Mouse (Mus musculus): ENCODE data around the gene Thtpa. TPM values are rescaled to one million over a fixed set of nuclear protein-coding genes. Genes with fewer than 3 reads are reported as not detected.

Gene Thtpa
- polyA plus RNA-seq, 1 experiment from 2014 or later: 20.8 TPM

GRCm38 (mm10) chr14:55139313-55139712 is 44.7 kb downstream of the Thtpa start:
- no peak overlapping the region for H3K9ac ChIP-seq (ENCODE audit: low read depth, low read length)
- no peaks in the 10 kb centered on the region for H3K4me1 ChIP-seq (replicated peaks; ENCODE audit: insufficient read depth, low read length)
- H3K9me3 ChIP-seq (replicated peaks; ENCODE audit: low read length): no peaks in the 10 kb centered on the region
- no peak overlapping the region for H3K4me3 ChIP-seq (replicated peaks; ENCODE audit: low read depth, low read length)
- DNase-seq (ENCODE audit: low spot score) (peak; percentile 35), ATAC-seq (replicated peaks; ENCODE audit: low FRiP score, low read depth) (0 out of 2 replicates have a peak, but pooled peaks have one; percentile 63)
- no peaks in the 10 kb centered on the region for H3K27me3 ChIP-seq (ENCODE audit: insufficient read depth, low read length)
- TF ChIP-seq CTCF (IDR thresholded peaks at IDR 0.05; ENCODE audit: low read depth): no peak
- H3K27ac ChIP-seq: 0 out of 2 replicates have a peak overlapping the region, but pooled peaks have one; percentile 5
- 29% methylated on average over 7 of the region's 7 CpGs for WGBS
- H3K4me2 ChIP-seq (ENCODE audit: low read length): no peak overlapping the region
- H3K36me3 ChIP-seq (ENCODE audit: insufficient read depth, low read length): no peaks in the 10 kb centered on the region

- ATAC-seq (replicated peaks; ENCODE audit: low FRiP score, low read depth) (no peak), DNase-seq (ENCODE audit: low spot score) (no peak)
- H3K4me1 ChIP-seq (replicated peaks; ENCODE audit: insufficient read depth, low read length): no peaks in the 10 kb centered on the region
- no peak overlapping the region for H3K9ac ChIP-seq (ENCODE audit: low read depth, low read length)
- no peak overlapping the region for H3K4me2 ChIP-seq (ENCODE audit: low read length)
- H3K9me3 ChIP-seq (replicated peaks; ENCODE audit: low read length): no peaks in the 10 kb centered on the region
- TF ChIP-seq CTCF (IDR thresholded peaks at IDR 0.05; ENCODE audit: low read depth): no peak
- H3K27ac ChIP-seq: no peak overlapping the region
- H3K4me3 ChIP-seq (replicated peaks; ENCODE audit: low read depth, low read length): no peak overlapping the region
- 85% methylated on average over 1 of the region's 1 CpGs for WGBS
- H3K36me3 ChIP-seq (ENCODE audit: insufficient read depth, low read length): no peaks in the 10 kb centered on the region
- no peaks in the 10 kb centered on the region for H3K27me3 ChIP-seq (ENCODE audit: insufficient read depth, low read length)
These were observed 51.7 kb downstream of the Thtpa start for GRCm38 (mm10) chr14:55146324-55146723.

GRCm38 (mm10) chr14:55146829-55147401 is 52.3 kb downstream of the Thtpa start:
- no peak overlapping the region for H3K4me2 ChIP-seq (ENCODE audit: low read length)
- no peaks in the 10 kb centered on the region for H3K27me3 ChIP-seq (ENCODE audit: insufficient read depth, low read length)
- WGBS: 84% methylated on average over 12 of the region's 12 CpGs
- no peaks in the 10 kb centered on the region for H3K4me1 ChIP-seq (replicated peaks; ENCODE audit: insufficient read depth, low read length)
- DNase-seq (ENCODE audit: low spot score) (no peak), ATAC-seq (replicated peaks; ENCODE audit: low FRiP score, low read depth) (no peak)
- no peak overlapping the region for H3K27ac ChIP-seq
- TF ChIP-seq CTCF (IDR thresholded peaks at IDR 0.05; ENCODE audit: low read depth): no peak
- no peaks in the 10 kb centered on the region for H3K36me3 ChIP-seq (ENCODE audit: insufficient read depth, low read length)
- no peaks in the 10 kb centered on the region for H3K9me3 ChIP-seq (replicated peaks; ENCODE audit: low read length)
- H3K9ac ChIP-seq (ENCODE audit: low read depth, low read length): no peak overlapping the region
- no peak overlapping the region for H3K4me3 ChIP-seq (replicated peaks; ENCODE audit: low read depth, low read length)

DNA sequence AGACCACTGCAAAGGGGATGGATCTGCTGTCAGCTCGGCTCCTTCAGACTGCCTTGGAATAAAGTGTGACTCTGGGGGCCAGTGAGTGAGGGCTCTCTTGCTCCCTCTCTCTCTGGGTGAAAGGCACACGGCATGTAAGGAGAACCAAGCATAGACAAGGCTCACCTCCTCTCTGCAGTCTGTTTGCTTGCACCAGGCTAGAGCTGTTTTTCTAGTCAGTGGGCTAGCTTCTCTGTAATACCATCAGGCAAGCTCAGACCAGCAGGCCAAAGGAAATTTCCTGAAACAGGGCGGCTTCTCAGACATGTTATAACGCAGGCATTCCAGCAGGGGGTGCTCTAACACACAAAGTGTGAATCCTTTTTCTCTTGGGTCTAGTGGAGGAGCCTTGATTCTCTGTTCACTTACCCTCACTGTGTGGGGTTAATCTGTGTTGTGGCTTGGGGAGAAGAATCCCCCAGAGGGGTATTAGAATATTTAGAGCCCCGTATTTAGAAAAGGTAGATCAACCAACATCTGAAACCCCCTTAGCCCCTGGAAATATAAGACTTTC is 53.9 kb downstream of the Thtpa start:
- 24% methylated on average over 5 of the region's 5 CpGs for WGBS
- no peak for ATAC-seq (replicated peaks; ENCODE audit: low FRiP score, low read depth)
- no peak overlapping the region for H3K4me2 ChIP-seq (ENCODE audit: low read length)
- no peaks in the 10 kb centered on the region for H3K36me3 ChIP-seq (ENCODE audit: insufficient read depth, low read length)
- no peaks in the 10 kb centered on the region for H3K27me3 ChIP-seq (ENCODE audit: insufficient read depth, low read length)
- no peaks in the 10 kb centered on the region for H3K4me1 ChIP-seq (replicated peaks; ENCODE audit: insufficient read depth, low read length)
- DNase-seq (ENCODE audit: low spot score): peak; percentile 79
- no peaks in the 10 kb centered on the region for H3K9me3 ChIP-seq (replicated peaks; ENCODE audit: low read length)
- H3K4me3 ChIP-seq (replicated peaks; ENCODE audit: low read depth, low read length): no peak overlapping the region
- peak; percentile 91 for TF ChIP-seq CTCF (IDR thresholded peaks at IDR 0.05; ENCODE audit: low read depth)
- no peak overlapping the region for H3K9ac ChIP-seq (ENCODE audit: low read depth, low read length)
- no peak overlapping the region for H3K27ac ChIP-seq

Other genes starting within 250 kb of the Thtpa start
- gene Homez, start 223.8 kb upstream of the Thtpa start, polyA plus RNA-seq (2015; fragmentation: Nextera tagmentation; extraction: Ambion mirVana): 18.7 and 19.9 TPM in 2 replicates
- gene Ppp1r3e, start 217.2 kb upstream of the Thtpa start, polyA plus RNA-seq (2015; fragmentation: Nextera tagmentation; extraction: Ambion mirVana): 3.1 and 4.2 TPM in 2 replicates
- 5.3 and 5.6 TPM in 2 replicates for gene Bcl2l2, start 211.4 kb upstream of the Thtpa start, polyA plus RNA-seq (2015; fragmentation: Nextera tagmentation; extraction: Ambion mirVana)
- gene Gm20521, start 211.3 kb upstream of the Thtpa start, polyA plus RNA-seq (2015; fragmentation: Nextera tagmentation; extraction: Ambion mirVana): 1.7 and 2.5 TPM in 2 replicates
- 113 and 123 TPM in 2 replicates for gene Pabpn1, start 202.3 kb upstream of the Thtpa start, polyA plus RNA-seq (2015; fragmentation: Nextera tagmentation; extraction: Ambion mirVana)
- 39.9 and 48.1 TPM in 2 replicates for gene Slc22a17, start 181.7 kb upstream of the Thtpa start, polyA plus RNA-seq (2015; fragmentation: Nextera tagmentation; extraction: Ambion mirVana)
- 15.0 and 16.0 TPM in 2 replicates for gene Efs, start 168.7 kb upstream of the Thtpa start, polyA plus RNA-seq (2015; fragmentation: Nextera tagmentation; extraction: Ambion mirVana)
- 0.11 TPM in 1 of 2 replicates, not detected in the other for gene Il25, start 162.1 kb upstream of the Thtpa start, polyA plus RNA-seq (2015; fragmentation: Nextera tagmentation; extraction: Ambion mirVana)
- 1.9 and 2.1 TPM in 2 replicates for gene Cmtm5, start 158.5 kb upstream of the Thtpa start, polyA plus RNA-seq (2015; fragmentation: Nextera tagmentation; extraction: Ambion mirVana)
- 0.34 and 0.62 TPM in 2 replicates for gene Myh6, start 127.9 kb upstream of the Thtpa start, polyA plus RNA-seq (2015; fragmentation: Nextera tagmentation; extraction: Ambion mirVana)
- gene Gm17428, start 117.9 kb upstream of the Thtpa start, polyA plus RNA-seq (2015; fragmentation: Nextera tagmentation; extraction: Ambion mirVana): not detected in 2 replicates
- gene Myh7, start 100.2 kb upstream of the Thtpa start, polyA plus RNA-seq (2015; fragmentation: Nextera tagmentation; extraction: Ambion mirVana): 0.16 and 0.88 TPM in 2 replicates
- gene Ngdn, start 79.3 kb upstream of the Thtpa start, polyA plus RNA-seq (2015; fragmentation: Nextera tagmentation; extraction: Ambion mirVana): 68.9 and 75.7 TPM in 2 replicates
- gene Zfhx2, start 2.5 kb upstream of the Thtpa start, polyA plus RNA-seq (2015; fragmentation: Nextera tagmentation; extraction: Ambion mirVana): 2.0 and 2.4 TPM in 2 replicates
- 15.8 and 16.8 TPM in 2 replicates for gene Ap1g2, start 11.8 kb downstream of the Thtpa start, polyA plus RNA-seq (2015; fragmentation: Nextera tagmentation; extraction: Ambion mirVana)
- 0.30 and 0.34 TPM in 2 replicates for gene Jph4, start 22.2 kb downstream of the Thtpa start, polyA plus RNA-seq (2015; fragmentation: Nextera tagmentation; extraction: Ambion mirVana)
- gene Dhrs2, start 127.2 kb downstream of the Thtpa start, polyA plus RNA-seq (2015; fragmentation: Nextera tagmentation; extraction: Ambion mirVana): 0.09 TPM in 1 of 2 replicates, not detected in the other